Mouse (Mus musculus) testis, postnatal 14 days (tissue): Measurements from ENCODE around the gene Pde6b.

Source experiments
- DNase-seq: peaks from one replicate; pipeline ENCODE4 v3.0.0; 2021; ENCODE audit warnings: low spot score

Pde6b gene

GRCm38 (mm10) chr5:108462446-108462845 lies 74.3 kb downstream of the Pde6b start:
- no peak for DNase-seq

DNA sequence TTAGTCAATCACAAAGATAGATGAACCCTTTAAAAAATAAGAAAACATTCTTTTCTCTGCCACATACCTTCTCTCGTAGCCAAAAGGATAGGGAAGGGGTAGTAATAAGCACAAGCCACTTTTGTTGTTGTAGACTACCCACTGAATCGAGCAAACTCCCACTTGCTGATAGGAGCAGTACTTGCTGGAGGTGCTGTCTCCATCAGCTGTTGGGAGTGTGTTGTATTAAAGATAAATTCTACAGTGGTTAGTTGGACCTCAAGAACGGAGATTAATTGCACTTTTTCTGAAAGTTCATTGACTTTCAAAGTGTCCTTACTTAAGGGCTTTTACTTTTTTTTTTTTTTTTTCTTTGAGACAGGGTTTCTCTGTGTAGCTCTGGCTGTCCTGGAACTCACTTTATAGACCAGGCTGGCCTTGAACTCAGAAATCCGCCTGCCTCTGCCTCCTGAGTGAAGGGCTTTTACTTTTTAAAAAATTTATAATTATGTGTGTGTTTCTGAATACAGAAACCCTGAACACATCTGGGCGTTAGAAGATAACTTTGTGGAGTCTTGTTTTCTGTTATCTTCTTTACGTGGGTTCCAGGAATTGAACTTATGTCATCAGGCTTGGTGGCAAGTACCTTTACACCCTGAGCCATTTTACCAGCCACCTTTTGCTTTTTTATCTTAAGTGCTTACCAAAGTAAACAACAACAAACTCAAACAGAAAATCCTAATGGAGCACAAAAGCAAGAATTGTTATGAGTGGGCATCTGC lies 77.1 kb downstream of the Pde6b start:
- no peak for DNase-seq

- no peak for DNase-seq
Observed at GRCm38 (mm10) chr5:108466647-108467046, 78.5 kb downstream of the Pde6b start.

DNA sequence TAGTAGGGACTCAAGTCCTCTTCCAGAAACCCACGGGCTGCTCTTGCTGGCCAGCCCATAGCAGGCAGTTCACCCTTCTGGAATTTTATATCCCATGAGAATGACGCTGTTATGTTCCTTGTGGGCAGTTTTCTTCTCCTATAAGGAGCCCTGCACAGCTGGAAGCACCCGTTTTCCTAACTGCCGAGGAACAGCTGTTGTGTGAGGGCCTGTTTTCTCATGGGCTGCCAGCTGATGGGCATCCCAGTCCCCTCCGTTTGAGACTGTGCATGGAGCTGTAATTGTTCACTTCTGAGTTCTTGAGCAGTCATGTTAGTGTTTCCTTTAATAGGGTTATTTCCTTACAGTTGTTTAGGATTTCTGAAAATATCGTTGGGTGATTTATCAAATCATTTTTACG lies 81.4 kb downstream of the Pde6b start:
- no peak for DNase-seq

- DNase-seq = no peak
Observed at GRCm38 (mm10) chr5:108473737-108474136, 85.5 kb downstream of the Pde6b start.

DNA sequence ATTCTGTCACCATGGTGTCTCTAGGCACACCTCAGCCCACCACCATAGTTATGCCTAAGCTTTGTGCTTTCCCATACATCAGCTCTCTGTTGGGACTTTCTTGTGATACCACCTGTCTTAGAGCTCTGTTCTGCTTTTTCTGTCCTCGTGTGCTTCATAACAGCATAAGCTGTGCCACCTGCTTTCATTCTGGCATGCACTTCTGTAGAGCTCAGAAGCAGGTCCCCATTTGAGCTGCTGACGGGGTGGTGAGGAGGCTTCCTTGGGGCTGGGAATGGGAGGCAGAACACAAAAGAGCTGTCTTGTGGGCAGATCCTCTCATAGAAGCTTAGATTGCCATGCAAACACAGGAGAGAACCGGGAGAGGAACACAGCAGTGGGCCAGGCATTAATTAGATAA lies 87.8 kb downstream of the Pde6b start:
- no peak for DNase-seq
